Mouse (Mus musculus) embryonic facial prominence, embryonic 15.5 days (tissue): ENCODE measurements at regions not wholly inside any gene's neighbourhood (a gene's known extent, or its start where the extent isn't known, plus 50 kb on each side); places are given as distances from the start of the nearest gene placed in this dataset.
A peak's percentile ranks its signal among the peaks of the same experiment; 100 is the strongest.

Source experiments
- ATAC-seq: fragments of 200-750 bp; cut with Nextera tagmentation; 2 replicates; pipeline ENCODE4 v1.8.0; 2017; ENCODE audit warnings: low read depth, moderate TSS enrichment; ENCODE audit not compliant: insufficient number of reproducible peaks, low FRiP score, low TSS enrichment
- H3K27ac ChIP-seq: fragments of 300-500 bp; sonication (generic); replicated peaks from 2 replicates; pipeline ENCODE4 v1.5.1; 2015; ENCODE audit warnings: mild to moderate bottlenecking, inconsistent platforms
- H3K27me3 ChIP-seq: fragments of 300-500 bp; sonication (generic); 2 replicates; pipeline ENCODE4 v1.6.1; 2015; ENCODE audit warnings: inconsistent platforms
- H3K36me3 ChIP-seq: fragments of 300-500 bp; sonication (generic); 2 replicates; pipeline ENCODE4 v1.6.1; 2015; ENCODE audit warnings: mild to moderate bottlenecking, inconsistent platforms
- H3K4me1 ChIP-seq: fragments of 300-500 bp; sonication (generic); 2 replicates; pipeline ENCODE4 v1.6.1; 2015; ENCODE audit warnings: inconsistent platforms
- H3K4me2 ChIP-seq: fragments of 300-500 bp; sonication (generic); replicated peaks from 2 replicates; pipeline ENCODE4 v1.6.1; 2015; ENCODE audit warnings: mild to moderate bottlenecking, inconsistent platforms
- H3K4me3 ChIP-seq: fragments of 300-500 bp; sonication (generic); replicated peaks from 2 replicates; pipeline ENCODE4 v1.5.1; 2015; ENCODE audit warnings: mild to moderate bottlenecking, inconsistent platforms
- H3K9ac ChIP-seq: fragments of 300-500 bp; sonication (generic); 2 replicates; pipeline ENCODE4 v1.6.1; 2015; ENCODE audit warnings: inconsistent platforms
- H3K9me3 ChIP-seq: fragments of 300-500 bp; sonication (generic); replicated peaks from 2 replicates; pipeline ENCODE4 v1.6.1; 2016; ENCODE audit warnings: inconsistent platforms
- WGBS: fragments of 180-500 bp; shearing (Covaris S2); methylation state at CpG from one replicate; pipeline ENCODE4 v1.1.7; 2015; 5-methylcytosine and 5-hydroxymethylcytosine counted together

DNA sequence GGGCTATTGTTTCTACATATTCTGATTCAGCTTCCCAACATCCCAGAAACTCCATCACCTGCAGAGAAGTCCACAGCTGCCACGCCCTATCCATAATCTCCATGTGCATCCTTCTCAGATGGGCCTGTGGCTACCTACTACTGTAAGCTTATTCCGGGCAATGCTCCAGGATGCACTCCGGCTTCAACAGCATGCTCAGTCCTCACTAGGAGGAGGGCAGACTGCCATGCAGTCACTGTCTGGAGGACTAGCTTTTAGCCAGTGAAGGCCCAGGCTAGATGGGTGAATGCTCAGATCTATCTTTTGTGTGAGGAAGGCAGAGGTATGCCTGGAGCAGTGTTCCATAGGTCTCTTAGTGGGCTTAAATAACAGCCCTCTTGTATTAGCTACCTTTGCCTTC, 124.7 kb downstream of the Gm19935 start:
- Histone ChIP-seq H3K27me3 (no peaks in the 10 kb centered on the region), H3K27ac (no peak overlapping the region), H3K9me3 (no peaks in the 10 kb centered on the region), H3K4me2 (no peak overlapping the region), H3K4me3 (no peak overlapping the region), H3K4me1 (0 out of 2 replicates have a peak, but pooled peaks cover 3% of the 10 kb centered on the region), H3K36me3 (no peaks in the 10 kb centered on the region), H3K9ac (no peak overlapping the region)
- WGBS, result 93% methylated on average over 3 of the region's 3 CpGs
- ATAC-seq, result no peak

DNA sequence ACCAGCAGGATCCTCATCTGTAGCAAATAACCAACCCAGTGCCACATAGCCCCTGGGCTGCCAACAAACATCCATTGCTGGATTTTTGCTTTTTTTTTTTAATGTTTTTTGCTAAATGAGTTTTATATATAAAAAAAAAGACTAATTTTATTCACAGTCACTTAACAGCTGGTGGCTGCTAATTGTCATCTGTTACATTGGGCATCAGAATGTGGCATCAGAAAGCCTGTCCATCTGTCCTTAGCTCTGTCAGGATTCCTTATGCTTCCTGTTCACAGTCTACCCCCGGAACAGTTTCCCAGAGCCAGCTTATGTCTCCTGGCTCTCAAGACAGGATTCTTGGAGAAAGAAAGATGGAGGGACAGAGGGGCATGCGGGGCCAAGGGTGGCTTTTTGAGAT, 132.1 kb downstream of the Gm19935 start:
- H3K9ac ChIP-seq, result no peak overlapping the region
- H3K4me3 ChIP-seq, result no peak overlapping the region
- no peak overlapping the region for H3K27ac ChIP-seq
- H3K36me3 ChIP-seq, result no peaks in the 10 kb centered on the region
- H3K9me3 ChIP-seq, result no peaks in the 10 kb centered on the region
- no peaks in the 10 kb centered on the region for H3K27me3 ChIP-seq
- no peak overlapping the region for H3K4me2 ChIP-seq
- 85% methylated on average over 2 of the region's 2 CpGs for WGBS
- ATAC-seq, result no peak
- 0 out of 2 replicates have a peak, but pooled peaks cover 3% of the 10 kb centered on the region for H3K4me1 ChIP-seq

DNA sequence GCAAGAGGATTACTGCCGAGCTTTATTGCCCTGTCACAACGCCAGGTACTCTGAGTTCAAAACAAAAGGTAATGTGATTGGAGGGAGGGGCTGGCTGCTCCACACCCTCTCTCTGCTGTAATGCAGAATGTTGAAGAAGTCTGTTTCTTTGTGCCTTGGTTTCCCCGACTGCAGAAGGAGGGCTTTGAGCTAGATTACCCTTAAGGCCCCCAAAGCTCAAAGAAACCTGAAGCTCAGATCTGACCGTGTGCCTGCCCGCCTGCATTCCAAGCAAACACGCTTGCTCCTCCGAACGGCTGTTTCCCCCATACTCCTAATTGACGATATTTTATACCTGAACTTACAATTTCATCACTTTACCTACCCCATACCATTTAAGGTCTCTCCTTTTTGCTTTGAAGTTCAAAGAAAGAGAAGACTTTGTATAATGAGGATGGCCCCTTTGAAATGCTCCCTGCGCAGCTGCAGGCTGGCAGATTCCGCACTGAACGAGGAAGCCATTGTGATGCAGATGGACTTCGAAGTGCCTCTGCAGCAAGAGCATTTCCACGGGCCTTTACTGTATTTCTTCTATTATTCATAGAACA, 146.6 kb downstream of the Gm19935 start:
- Histone ChIP-seq H3K27ac (no peak overlapping the region), H3K4me3 (peak overlapping the region; percentile 28), H3K27me3 (no peaks in the 10 kb centered on the region), H3K36me3 (no peaks in the 10 kb centered on the region), H3K4me1 (0 out of 2 replicates have a peak, but pooled peaks cover 5% of the 10 kb centered on the region), H3K4me2 (peak overlapping the region; percentile 48), H3K9ac (no peak overlapping the region), H3K9me3 (no peaks in the 10 kb centered on the region)
- no peak for ATAC-seq
- 3% methylated on average over 14 of the region's 14 CpGs for WGBS

DNA sequence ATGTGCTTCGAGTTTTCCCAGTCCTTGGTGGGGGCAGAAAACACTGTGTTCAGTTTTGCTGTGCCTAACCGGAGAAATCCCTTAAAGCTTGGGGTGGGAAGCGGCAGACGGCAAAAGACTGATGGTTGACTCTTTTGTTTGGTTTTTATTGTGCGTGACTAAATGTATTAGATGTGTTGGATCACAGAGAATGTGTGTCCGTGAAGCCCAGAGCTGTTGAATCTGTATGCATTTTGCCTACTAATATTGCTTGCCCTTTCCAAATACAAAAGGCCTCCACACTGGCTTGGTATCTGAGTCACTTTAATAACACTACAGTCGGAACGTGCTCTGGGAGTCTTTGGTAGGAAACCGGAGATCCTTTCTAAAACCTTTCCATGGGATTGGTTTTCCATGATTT, 147.8 kb downstream of the Gm19935 start:
- ATAC-seq, result no peak
- Histone ChIP-seq H3K4me3 (no peak overlapping the region), H3K4me2 (no peak overlapping the region), H3K27me3 (no peaks in the 10 kb centered on the region), H3K27ac (no peak overlapping the region), H3K4me1 (0 out of 2 replicates have a peak, but pooled peaks cover 5% of the 10 kb centered on the region), H3K36me3 (no peaks in the 10 kb centered on the region), H3K9me3 (no peaks in the 10 kb centered on the region), H3K9ac (no peak overlapping the region)
- WGBS, result 50% methylated on average over 9 of the region's 9 CpGs

DNA sequence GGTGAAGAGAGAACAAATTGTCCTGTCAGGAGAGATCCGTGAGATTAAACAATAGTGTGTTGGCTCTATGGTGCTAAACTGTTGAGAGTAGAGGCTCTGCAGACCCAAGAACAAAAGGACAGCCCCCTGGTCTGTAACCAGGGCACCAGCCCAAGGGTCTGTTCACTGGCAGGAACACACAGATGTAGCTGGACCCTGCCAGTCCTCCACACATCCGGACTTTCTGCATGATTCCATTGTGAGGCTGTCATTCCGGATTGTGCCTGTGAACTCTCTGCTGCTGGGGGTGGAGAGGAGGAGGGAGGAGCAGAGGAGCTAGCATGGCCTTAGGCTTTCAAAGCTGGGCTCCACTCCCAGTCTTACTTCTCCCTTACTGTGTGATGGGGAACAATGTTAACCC, 158.1 kb downstream of the Gm19935 start:
- Histone ChIP-seq H3K9me3 (0 out of 2 replicates have a peak, but pooled peaks cover 3% of the 10 kb centered on the region), H3K36me3 (no peaks in the 10 kb centered on the region), H3K27me3 (no peaks in the 10 kb centered on the region), H3K4me1 (peaks cover 7% of the 10 kb centered on the region; the same call in 1 of the 2 replicates), H3K4me3 (no peak overlapping the region), H3K4me2 (no peak overlapping the region), H3K9ac (no peak overlapping the region), H3K27ac (no peak overlapping the region)
- WGBS, result 17% methylated on average over 3 of the region's 3 CpGs
- ATAC-seq, result no peak

DNA sequence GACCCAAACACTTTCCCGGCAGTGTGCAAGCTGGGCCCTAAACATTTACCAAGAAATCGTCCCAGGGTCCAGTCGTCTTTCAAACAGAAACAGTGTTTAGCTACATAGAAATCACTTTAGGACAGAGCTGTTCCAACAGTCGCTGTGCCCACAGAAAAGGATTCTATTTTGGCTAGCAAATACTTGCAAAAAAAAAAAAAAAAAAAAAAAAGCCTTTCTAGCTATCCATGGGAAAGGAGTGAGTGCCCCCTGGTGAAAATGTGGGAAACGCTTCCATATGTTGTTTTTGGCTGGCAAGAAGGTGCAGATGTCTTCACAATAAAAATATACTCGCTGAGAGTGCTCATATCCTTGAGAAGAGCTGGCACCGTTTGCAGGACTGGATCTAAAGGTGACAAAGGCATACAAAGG, 159.5 kb downstream of the Gm19935 start:
- H3K9me3 ChIP-seq, result 0 out of 2 replicates have a peak, but pooled peaks cover 3% of the 10 kb centered on the region
- no peak overlapping the region for H3K4me3 ChIP-seq
- H3K27ac ChIP-seq, result no peak overlapping the region
- H3K9ac ChIP-seq, result no peak overlapping the region
- H3K36me3 ChIP-seq, result no peaks in the 10 kb centered on the region
- H3K27me3 ChIP-seq, result no peaks in the 10 kb centered on the region
- 18% methylated on average over 7 of the region's 7 CpGs for WGBS
- no peak for ATAC-seq
- H3K4me1 ChIP-seq, result peaks cover 7% of the 10 kb centered on the region; the same call in 1 of the 2 replicates
- no peak overlapping the region for H3K4me2 ChIP-seq

DNA sequence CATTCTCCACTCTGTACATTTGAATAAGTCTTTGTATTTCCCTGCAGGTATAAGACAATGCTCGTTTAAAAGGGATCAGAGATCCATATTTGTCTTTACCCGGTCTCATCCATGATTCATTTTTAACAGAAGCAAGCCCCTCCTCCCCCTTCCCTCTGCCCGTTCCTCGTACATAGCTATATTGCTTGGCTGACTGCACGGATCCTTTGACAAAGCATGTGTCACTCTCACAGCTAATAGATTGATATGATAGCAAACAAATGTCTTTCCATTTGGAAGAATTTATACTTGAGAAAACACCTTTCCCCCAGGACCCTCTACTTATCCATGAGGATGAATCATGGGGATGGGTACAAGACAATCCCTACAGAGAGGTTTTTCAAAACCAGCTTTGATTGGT, 160.1 kb downstream of the Gm19935 start:
- no peaks in the 10 kb centered on the region for H3K36me3 ChIP-seq
- 68% methylated on average over 5 of the region's 5 CpGs for WGBS
- H3K4me2 ChIP-seq, result no peak overlapping the region
- H3K4me1 ChIP-seq, result peaks cover 7% of the 10 kb centered on the region; the same call in 1 of the 2 replicates
- no peak overlapping the region for H3K9ac ChIP-seq
- no peak overlapping the region for H3K4me3 ChIP-seq
- 0 out of 2 replicates have a peak, but pooled peaks cover 3% of the 10 kb centered on the region for H3K9me3 ChIP-seq
- no peak overlapping the region for H3K27ac ChIP-seq
- H3K27me3 ChIP-seq, result no peaks in the 10 kb centered on the region
- no peak for ATAC-seq

DNA sequence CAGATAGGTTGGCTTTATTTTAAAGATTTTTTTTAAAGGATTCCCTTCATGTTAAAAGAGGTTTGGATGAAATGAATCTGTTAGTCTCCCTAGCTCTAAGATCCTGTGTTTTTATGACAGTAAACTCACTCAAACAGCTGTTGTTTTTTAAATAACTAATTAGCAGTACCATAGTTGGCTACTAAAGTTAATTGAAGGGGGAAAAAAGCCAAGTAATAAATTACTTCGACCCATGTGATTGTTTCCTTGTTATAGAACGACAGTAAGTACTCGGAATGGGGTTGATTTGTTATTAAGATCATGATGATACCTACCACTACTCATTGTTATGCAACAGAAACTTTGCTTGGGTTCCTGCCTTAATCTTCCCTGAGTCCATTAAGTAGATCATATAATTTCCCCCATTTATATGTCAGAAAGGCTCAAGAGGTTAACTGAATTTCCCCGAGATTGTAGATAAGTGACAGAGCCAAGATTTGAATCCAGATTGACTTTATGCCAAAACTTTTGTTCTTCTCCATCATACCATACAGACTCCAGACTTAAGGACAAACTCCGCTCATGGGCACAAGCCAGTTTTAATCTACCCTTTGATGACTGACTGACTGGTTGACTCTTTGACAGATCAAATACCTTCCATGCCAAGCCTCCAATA, 160.6 kb downstream of the Gm19935 start:
- no peaks in the 10 kb centered on the region for H3K36me3 ChIP-seq
- H3K4me2 ChIP-seq, result no peak overlapping the region
- H3K4me3 ChIP-seq, result no peak overlapping the region
- H3K27ac ChIP-seq, result no peak overlapping the region
- no peaks in the 10 kb centered on the region for H3K9me3 ChIP-seq
- H3K27me3 ChIP-seq, result no peaks in the 10 kb centered on the region
- H3K4me1 ChIP-seq, result peaks cover 7% of the 10 kb centered on the region; the same call in 1 of the 2 replicates
- no peak for ATAC-seq
- H3K9ac ChIP-seq, result no peak overlapping the region
- 67% methylated on average over 5 of the region's 5 CpGs for WGBS

DNA sequence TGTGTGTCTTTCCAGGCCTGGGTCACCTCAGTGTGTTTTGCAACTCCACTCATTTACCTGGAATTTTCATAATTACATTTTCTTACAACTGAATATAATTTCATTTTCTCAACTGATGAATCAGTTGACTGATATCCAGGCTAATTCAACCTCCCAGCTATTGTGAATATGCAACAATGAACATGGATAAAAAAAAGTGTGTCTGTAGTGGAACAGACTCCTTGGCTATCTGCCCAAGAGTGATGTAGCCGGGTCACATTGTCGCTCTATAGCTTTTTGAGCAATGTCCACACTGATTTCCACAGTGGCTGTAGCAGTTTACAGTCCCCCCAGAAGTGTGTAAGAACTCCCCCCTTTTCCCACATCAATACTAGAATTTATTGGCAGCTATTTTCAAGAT, 162.4 kb downstream of the Gm19935 start:
- no peaks in the 10 kb centered on the region for H3K27me3 ChIP-seq
- H3K9ac ChIP-seq, result no peak overlapping the region
- H3K9me3 ChIP-seq, result no peaks in the 10 kb centered on the region
- ATAC-seq, result no peak
- no peak overlapping the region for H3K4me3 ChIP-seq
- H3K36me3 ChIP-seq, result no peaks in the 10 kb centered on the region
- peaks cover 7% of the 10 kb centered on the region; the same call in 1 of the 2 replicates for H3K4me1 ChIP-seq
- 92% methylated on average over 2 of the region's 2 CpGs for WGBS
- no peak overlapping the region for H3K4me2 ChIP-seq
- H3K27ac ChIP-seq, result no peak overlapping the region

DNA sequence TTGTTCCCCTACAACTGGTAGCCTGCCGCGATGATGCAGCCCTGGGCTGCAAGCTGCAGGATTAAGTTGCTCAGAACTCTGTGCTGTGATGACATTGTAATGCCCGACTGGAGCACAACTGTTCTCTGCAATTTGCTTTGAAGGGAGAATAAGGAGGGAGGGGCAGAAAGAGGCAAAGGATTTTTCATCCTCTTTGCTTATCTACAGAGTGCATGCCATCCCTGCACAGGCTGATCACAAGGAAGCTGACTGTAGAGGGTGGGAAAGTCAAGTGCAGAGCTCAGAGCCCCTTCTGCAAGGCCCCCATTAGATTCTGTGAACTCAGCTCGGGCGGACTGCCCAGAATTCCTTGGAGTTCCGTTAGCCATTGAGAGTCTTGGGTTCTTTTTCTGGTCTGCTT, 174.8 kb downstream of the Gm19935 start:
- WGBS, result 53% methylated on average over 6 of the region's 6 CpGs
- no peaks in the 10 kb centered on the region for H3K4me1 ChIP-seq
- H3K9ac ChIP-seq, result no peak overlapping the region
- H3K4me2 ChIP-seq, result no peak overlapping the region
- H3K27ac ChIP-seq, result no peak overlapping the region
- ATAC-seq, result no peak
- H3K27me3 ChIP-seq, result no peaks in the 10 kb centered on the region
- no peak overlapping the region for H3K4me3 ChIP-seq
- no peaks in the 10 kb centered on the region for H3K9me3 ChIP-seq
- H3K36me3 ChIP-seq, result no peaks in the 10 kb centered on the region

DNA sequence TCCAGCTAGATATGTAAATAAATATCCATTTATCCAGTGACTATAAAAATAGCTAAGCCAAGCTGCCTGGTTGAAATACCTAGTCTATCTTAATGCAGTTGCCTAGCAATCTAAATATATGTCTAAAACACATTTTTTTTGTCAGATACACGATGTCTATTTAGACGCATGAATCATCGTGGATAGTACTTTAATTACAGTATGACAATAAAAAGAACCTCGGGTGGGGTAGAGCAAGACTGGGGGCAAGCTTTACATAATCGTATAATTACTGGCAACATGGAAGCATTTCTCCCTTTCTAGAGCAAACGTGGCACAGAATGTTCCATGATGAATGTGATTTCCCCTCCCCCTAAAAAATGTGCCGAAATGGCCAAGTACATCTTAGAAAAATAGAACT, 180.4 kb downstream of the Gm19935 start:
- no peak for ATAC-seq
- Histone ChIP-seq H3K9me3 (no peaks in the 10 kb centered on the region), H3K4me2 (no peak overlapping the region), H3K27ac (no peak overlapping the region), H3K4me3 (no peak overlapping the region), H3K36me3 (no peaks in the 10 kb centered on the region), H3K4me1 (no peaks in the 10 kb centered on the region; the same call in 1 of the 2 replicates), H3K27me3 (no peaks in the 10 kb centered on the region), H3K9ac (no peak overlapping the region)
- 56% methylated on average over 7 of the region's 7 CpGs for WGBS
